Mouse (Mus musculus): ENCODE measurements around the gene Herc3.

GRCm38 (mm10) chr6:58921623-58922022 is 90.4 kb downstream of the Herc3 start:
- TF ChIP-seq EP300 (IDR thresholded peaks at IDR 0.05) (no peak), CTCF (IDR thresholded peaks at IDR 0.05) (peak; percentile 56)
